Mouse (Mus musculus) ES-E14 (cell line): ENCODE measurements around the gene Ndufv3.

Experiments
- CHD2 ChIP-seq: IDR thresholded peaks from 2 replicates; pipeline ENCODE4 v1.6.1; 2014; ENCODE audit warnings: mild to moderate bottlenecking, low read depth, low read length, inconsistent platforms
- MAFK ChIP-seq: IDR thresholded peaks from 2 replicates; pipeline ENCODE4 v1.6.1; 2014; ENCODE audit warnings: mild to moderate bottlenecking, low read depth, low read length, inconsistent platforms; ENCODE audit not compliant: insufficient read depth
- ZNF384 ChIP-seq: IDR thresholded peaks from 2 replicates; pipeline ENCODE4 v1.6.1; 2012; ENCODE audit warnings: low read depth, low read length, inconsistent platforms

DNA sequence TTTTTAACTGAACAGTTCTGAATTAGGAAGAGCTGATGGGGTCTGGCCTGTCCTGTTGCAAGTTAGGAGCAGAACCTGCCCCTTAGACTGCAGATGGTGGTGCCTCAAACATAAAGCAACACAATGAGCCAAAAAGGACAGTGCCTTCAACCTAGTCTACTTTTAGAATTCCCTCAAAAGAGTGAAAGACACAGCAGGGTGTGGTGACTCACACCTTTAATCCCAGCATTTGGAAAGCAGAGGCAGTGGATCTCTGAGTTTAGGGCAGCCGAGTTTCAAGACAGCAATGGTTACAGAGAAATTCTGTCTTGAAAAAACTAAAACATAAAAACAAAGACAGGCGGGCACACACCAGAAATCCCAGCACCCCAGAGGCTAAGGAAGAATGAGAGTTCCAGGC is 16.0 kb upstream of the Ndufv3 start:
- TF ChIP-seq ZNF384 (no peak), MAFK (no peak), CHD2 (no peak)
